Mouse (Mus musculus): ENCODE measurements around the gene Ftl1. TPM values are rescaled to one million over a fixed set of nuclear protein-coding genes. Genes with fewer than 3 reads are reported as not detected.
A peak's percentile ranks its signal among the peaks of the same experiment; 100 is the strongest.

Ftl1 gene
- total RNA-seq, 2 experiments from 2014 or later: 302 to 316 TPM

GRCm38 (mm10) chr7:45449974-45450373 is 9.7 kb downstream of the Ftl1 start:
- no peak for DNase-seq

- peak; percentile 52 for DNase-seq
These were observed 12.2 kb downstream of the Ftl1 start for GRCm38 (mm10) chr7:45447325-45447990.

- DNase-seq: no peak
These were observed 13.1 kb downstream of the Ftl1 start for GRCm38 (mm10) chr7:45446589-45446988.

GRCm38 (mm10) chr7:45443526-45444420 is 15.9 kb downstream of the Ftl1 start:
- DNase-seq: no peak

GRCm38 (mm10) chr7:45437521-45438276 is 22.0 kb downstream of the Ftl1 start, which contains the start of gene Ruvbl2:
Gene Ruvbl2, minus strand, starts transcription at chr7:45438096.
- DNase-seq: peak; percentile 36

- DNase-seq: no peak
These were observed 22.6 kb downstream of the Ftl1 start for GRCm38 (mm10) chr7:45437046-45437445.

- DNase-seq: no peak
These were observed 23.2 kb downstream of the Ftl1 start for GRCm38 (mm10) chr7:45436444-45436843.

GRCm38 (mm10) chr7:45435038-45435437 is 24.6 kb downstream of the Ftl1 start:
- DNase-seq: no peak

- peak; percentile 100 for DNase-seq
These were observed 25.3 kb downstream of the Ftl1 start, which contains the start of gene Gys1 for GRCm38 (mm10) chr7:45434203-45435015. Gene Gys1, plus strand, starts transcription at chr7:45434844.

GRCm38 (mm10) chr7:45433835-45434202 is 25.9 kb downstream of the Ftl1 start:
- no peak for DNase-seq

- DNase-seq: no peak
These were observed 33.1 kb downstream of the Ftl1 start for GRCm38 (mm10) chr7:45426556-45426955.

- DNase-seq: no peak
These were observed 38.5 kb downstream of the Ftl1 start for GRCm38 (mm10) chr7:45421194-45421593.

GRCm38 (mm10) chr7:45420615-45420919 is 39.1 kb downstream of the Ftl1 start, which contains the start of gene Lhb:
Gene Lhb, plus strand, starts transcription at chr7:45420820.
- no peak for DNase-seq

- no peak for DNase-seq
These were observed 39.6 kb downstream of the Ftl1 start for GRCm38 (mm10) chr7:45419859-45420614.

GRCm38 (mm10) chr7:45417962-45418492 is 41.7 kb downstream of the Ftl1 start:
- DNase-seq: no peak

GRCm38 (mm10) chr7:45415636-45416035 is 44.0 kb downstream of the Ftl1 start:
- no peak for DNase-seq

GRCm38 (mm10) chr7:45414740-45415224 is 44.9 kb downstream of the Ftl1 start:
- no peak for DNase-seq

GRCm38 (mm10) chr7:45413864-45414739 is 45.6 kb downstream of the Ftl1 start:
- DNase-seq: no peak

GRCm38 (mm10) chr7:45413113-45413863 is 46.4 kb downstream of the Ftl1 start, which contains the start of gene Ntf5:
Gene Ntf5, plus strand, starts transcription at chr7:45413695.
- peak; percentile 38 for DNase-seq
